Mouse (Mus musculus) kidney, adult 2 months (tissue): ENCODE measurements around the gene Siae. TPM values are rescaled to one million over a fixed set of nuclear protein-coding genes. Genes with fewer than 3 reads are reported as not detected.

Source experiments
- DNase-seq: peaks from one replicate; pipeline ENCODE4 v3.0.0; 2021
- H3K27ac ChIP-seq: fragments of 200-500 bp; 2 replicates; pipeline ENCODE4 v1.5.1; 2012; ENCODE audit warnings: low read depth, low read length, control low read depth, inconsistent platforms; ENCODE audit not compliant: insufficient read depth
- H3K27me3 ChIP-seq: fragments of 200-500 bp; replicated peaks from 2 replicates; pipeline ENCODE4 v1.6.1; 2012; ENCODE audit warnings: mild to moderate bottlenecking, moderate library complexity, low read length, inconsistent platforms; ENCODE audit not compliant: control insufficient read depth, insufficient read depth
- H3K36me3 ChIP-seq: fragments of 200-500 bp; 2 replicates; pipeline ENCODE4 v1.6.1; 2012; ENCODE audit warnings: mild to moderate bottlenecking, moderate library complexity, low read length, inconsistent platforms; ENCODE audit not compliant: control insufficient read depth, insufficient read depth
- H3K4me1 ChIP-seq: fragments of 200-500 bp; 2 replicates; pipeline ENCODE4 v1.6.1; 2011; ENCODE audit warnings: low read length; ENCODE audit not compliant: control insufficient read depth, insufficient read depth
- H3K4me3 ChIP-seq: fragments of 200-500 bp; 2 replicates; pipeline ENCODE4 v1.5.1; 2011; ENCODE audit warnings: mild to moderate bottlenecking, low read depth, low read length, control low read depth; ENCODE audit not compliant: insufficient read depth
- CTCF ChIP-seq: fragments of 200-500 bp; conservative IDR thresholded peaks from 2 replicates; pipeline ENCODE4 v1.5.1; 2011; ENCODE audit warnings: low read depth, mild to moderate bottlenecking, control low read depth, low read length, moderate library complexity, mixed read lengths; ENCODE audit not compliant: insufficient read depth, insufficient read length
- POLR2A ChIP-seq: fragments of 200-500 bp; IDR thresholded peaks from one replicate; pipeline ENCODE4 v1.6.1; 2011; ENCODE audit warnings: low read depth, low read length, control low read depth
- WGBS: fragments of 180-500 bp; shearing (Covaris S2); methylation state at CpG from one replicate; pipeline ENCODE4 v1.1.7; 2018; 5-methylcytosine and 5-hydroxymethylcytosine counted together
- polyA plus RNA-seq: library from polyadenylated mRNA; depleted of rRNA; stranded (reverse); fragments of >200 nt; gene quantifications from 2 replicates; pipeline ENCODE4 v1.2.3, GENCODE M21; 2012

Gene Siae
- polyA plus RNA-seq, 1 experiment: 17.8 TPM

- H3K36me3 ChIP-seq: no peaks in the 10 kb centered on the region
- WGBS: 56% methylated on average over 6 of the region's 6 CpGs
- no peak for DNase-seq
- H3K4me1 ChIP-seq: no peaks in the 10 kb centered on the region
- no peak within 1 kb of the TSS for H3K4me3 ChIP-seq
- no peak for TF ChIP-seq CTCF
- no peak for TF ChIP-seq POLR2A
- H3K27me3 ChIP-seq: no peaks in the 10 kb centered on the region
- H3K27ac ChIP-seq: no peak within 1 kb of the TSS
Observed at GRCm38 (mm10) chr9:37669115-37669514, 113.6 kb downstream of the Siae start, which contains the start of gene Panx3. Gene Panx3, minus strand, starts transcription at chr9:37669235.

GRCm38 (mm10) chr9:37669678-37670077 lies 114.2 kb downstream of the Siae start:
- WGBS: 28% methylated on average over 4 of the region's 4 CpGs
- no peaks in the 10 kb centered on the region for H3K36me3 ChIP-seq
- H3K4me3 ChIP-seq: no peak overlapping the region
- no peaks in the 10 kb centered on the region for H3K27me3 ChIP-seq
- H3K27ac ChIP-seq: no peak overlapping the region
- TF ChIP-seq CTCF (no peak), POLR2A (no peak)
- DNase-seq: no peak
- H3K4me1 ChIP-seq: no peaks in the 10 kb centered on the region

- no peaks in the 10 kb centered on the region for H3K36me3 ChIP-seq
- no peaks in the 10 kb centered on the region for H3K4me1 ChIP-seq
- H3K27ac ChIP-seq: no peak overlapping the region
- 93% methylated on average over 3 of the region's 3 CpGs for WGBS
- no peak overlapping the region for H3K4me3 ChIP-seq
- TF ChIP-seq CTCF (no peak), POLR2A (no peak)
- no peaks in the 10 kb centered on the region for H3K27me3 ChIP-seq
- DNase-seq: no peak
Observed at GRCm38 (mm10) chr9:37670261-37670660, 114.8 kb downstream of the Siae start.

GRCm38 (mm10) chr9:37675287-37675686 lies 119.8 kb downstream of the Siae start:
- no peak for DNase-seq
- H3K27me3 ChIP-seq: no peaks in the 10 kb centered on the region
- 73% methylated on average over 4 of the region's 4 CpGs for WGBS
- no peaks in the 10 kb centered on the region for H3K4me1 ChIP-seq
- TF ChIP-seq CTCF (no peak), POLR2A (no peak)
- H3K27ac ChIP-seq: no peak overlapping the region
- H3K4me3 ChIP-seq: no peak overlapping the region
- H3K36me3 ChIP-seq: no peaks in the 10 kb centered on the region

- Histone ChIP-seq H3K4me3 (no peak overlapping the region), H3K36me3 (no peaks in the 10 kb centered on the region), H3K27ac (no peak overlapping the region), H3K4me1 (no peaks in the 10 kb centered on the region), H3K27me3 (no peaks in the 10 kb centered on the region)
- 89% methylated on average over 1 of the region's 1 CpGs for WGBS
- no peak for TF ChIP-seq POLR2A
- no peak for TF ChIP-seq CTCF
- DNase-seq: no peak
Observed at GRCm38 (mm10) chr9:37681123-37681522, 125.6 kb downstream of the Siae start.

GRCm38 (mm10) chr9:37687288-37687940 lies 131.9 kb downstream of the Siae start:
- DNase-seq: no peak
- Histone ChIP-seq H3K27ac (no peak overlapping the region), H3K4me3 (no peak overlapping the region), H3K27me3 (no peaks in the 10 kb centered on the region), H3K4me1 (no peaks in the 10 kb centered on the region), H3K36me3 (no peaks in the 10 kb centered on the region)
- TF ChIP-seq POLR2A (no peak), CTCF (no peak)
- WGBS: 78% methylated on average over 3 of the region's 3 CpGs

- TF ChIP-seq POLR2A (no peak), CTCF (no peak)
- H3K27me3 ChIP-seq: no peaks in the 10 kb centered on the region
- WGBS: 42% methylated on average over 3 of the region's 3 CpGs
Observed at GRCm38 (mm10) chr9:37687941-37688303, 132.4 kb downstream of the Siae start.

More at GRCm38 (mm10) chr9:37687941-37688303, 132.4 kb downstream of the Siae start:
- no peak for DNase-seq
- H3K36me3 ChIP-seq: no peaks in the 10 kb centered on the region
- H3K4me3 ChIP-seq: no peak overlapping the region
- no peaks in the 10 kb centered on the region for H3K4me1 ChIP-seq
- no peak overlapping the region for H3K27ac ChIP-seq
